Mouse (Mus musculus) mammary gland, adult 2 months (tissue): Measurements from ENCODE around the gene Cass4. TPM values are rescaled to one million over a fixed set of nuclear protein-coding genes. Genes with fewer than 3 reads are reported as not detected.

ENCODE experiments used
- polyA plus RNA-seq: library from polyadenylated mRNA; depleted of rRNA; stranded (reverse); fragments of >200 nt; gene quantifications from 2 replicates; pipeline ENCODE4 v1.2.3, GENCODE M21; 2012; ENCODE audit warnings: low replicate concordance; rRNA removed

The Cass4 gene
- polyA plus RNA-seq: 2.1 and 3.1 TPM in 2 replicates

GRCm38 (mm10) chr2:172393391-172394051 is at the start of gene Cass4:
Gene Cass4 (plus strand): TSS chr2:172393794.

GRCm38 (mm10) chr2:172345258-172345738 is 48.3 kb upstream of the Cass4 start, which contains the start of gene Fam210b:
Gene Fam210b (plus strand): TSS chr2:172345565.

GRCm38 (mm10) chr2:172370411-172371223 is 23.0 kb upstream of the Cass4 start, which contains the start of the genes Aurka and Cstf1:
Gene Aurka (minus strand): TSS chr2:172370535.
Gene Cstf1 (plus strand): TSS chr2:172370681.

GRCm38 (mm10) chr2:172439843-172440639 is 46.4 kb downstream of the Cass4 start, which contains the start of gene Rtf2:
Gene Rtf2 (plus strand): TSS chr2:172440556.

GRCm38 (mm10) chr2:172458496-172458895 is 64.9 kb downstream of the Cass4 start, which contains the start of gene Gcnt7:
Gene Gcnt7 (minus strand): TSS chr2:172458596.

GRCm38 (mm10) chr2:172472318-172472717 is 78.7 kb downstream of the Cass4 start, which contains the start of gene Fam209:
Gene Fam209 (plus strand): TSS chr2:172472520.

Other genes starting within 250 kb of the Cass4 start
- not detected in 2 replicates for gene Mc3r, start 145.3 kb upstream of the Cass4 start, polyA plus RNA-seq
- gene Fam210b, start 48.2 kb upstream of the Cass4 start, polyA plus RNA-seq: 40.4 and 49.5 TPM in 2 replicates
- 3.1 and 4.0 TPM in 2 replicates for gene Aurka, start 23.3 kb upstream of the Cass4 start, polyA plus RNA-seq
- gene Cstf1, start 23.1 kb upstream of the Cass4 start, polyA plus RNA-seq: 37.4 and 38.2 TPM in 2 replicates
- gene Rtf2, start 46.8 kb downstream of the Cass4 start, polyA plus RNA-seq: 45.0 and 81.2 TPM in 2 replicates
- gene Gcnt7, start 64.8 kb downstream of the Cass4 start, polyA plus RNA-seq: not detected in 2 replicates
- gene Fam209, start 78.7 kb downstream of the Cass4 start, polyA plus RNA-seq: 0.29 and 0.32 TPM in 2 replicates
- gene Tfap2c, start 155.8 kb downstream of the Cass4 start, polyA plus RNA-seq: 7.0 and 13.0 TPM in 2 replicates